8 mouse cellular contexts compared by ENCODE assay signal in the genomic region with DNA sequence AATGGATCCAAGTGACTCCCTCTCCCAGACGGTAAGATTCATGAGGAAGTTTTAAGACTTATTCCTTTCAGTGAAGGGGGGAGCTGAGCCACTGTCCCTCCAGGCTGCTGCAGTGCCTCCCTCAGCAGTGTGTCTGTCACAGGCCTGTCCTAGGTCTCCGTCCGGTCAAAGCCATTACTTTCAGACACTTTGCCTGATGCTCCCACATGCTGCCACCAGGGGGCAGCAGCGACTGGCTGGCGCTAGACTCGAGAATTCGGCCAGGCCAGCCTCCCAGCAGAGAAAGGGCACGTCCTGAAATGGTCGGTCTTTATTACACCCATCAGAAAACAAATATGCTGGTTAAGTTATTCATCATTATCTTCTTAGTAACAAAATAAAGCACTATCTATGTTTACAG. TPM values are rescaled to one million over a fixed set of nuclear protein-coding genes. Genes with fewer than 3 reads are reported as not detected.
DNase-seq lines count a peak whose midpoint lies in the region; ATAC-seq and TF ChIP-seq lines count a peak whose summit lies in the region.

No protein-coding gene starts in this region.

- H3K4me1 ChIP-seq in CH12.LX (ENCODE audit: control insufficient read depth in 1 of 2, insufficient read depth in 2 of 2) = peaks cover 6 to 22% of the 10 kb centered on the region in 2 experiments; a peak in 3 of 4 replicates
- no peaks in the 10 kb centered on the region; the same call in 1 of the 2 replicates for H3K4me1 ChIP-seq in hindbrain, embryonic 14.5 days (replicated peaks; ENCODE audit: control insufficient read depth, insufficient read depth, low read length)
- no peaks in the 10 kb centered on the region for H3K4me1 ChIP-seq in liver, embryonic 14.5 days (replicated peaks; ENCODE audit: control insufficient read depth in 2 of 2, insufficient read depth in 2 of 2, low read length in 1 of 2)

- TF ChIP-seq CTCF in CH12.LX (conservative IDR thresholded peaks at IDR 0.05 in 1 of 2, IDR thresholded peaks at IDR 0.05 in 1 of 2; ENCODE audit: low read depth in 2 of 2, low read length in 2 of 2) = peak; percentile 85 to 96
- peak; percentile 99 for TF ChIP-seq CTCF in liver, embryonic 14.5 days (IDR thresholded peaks at IDR 0.05; ENCODE audit: low read depth)

- DNase-seq in cerebellum, postnatal 36 days = peak; percentile 23 to 48
- DNase-seq in cerebellum, adult 11-12 months = no peak
- DNase-seq in CH12.LX (ENCODE audit: extremely low read depth) = peak; percentile 62
- DNase-seq in embryo, embryonic 11.5 days (ENCODE audit: low read depth, low spot score) = peak; percentile 78
- DNase-seq in hindbrain, embryonic 14.5 days (ENCODE audit: low spot score) = peak; percentile 90
- peak in 1 of 3 experiments; percentile 29 for DNase-seq in liver, embryonic 14.5 days (ENCODE audit: low read depth in 3 of 3, low spot score in 3 of 3)
- DNase-seq in retina, adult 2 months (ENCODE audit: low read depth, low spot score) = peak; percentile 56
- no peak for DNase-seq in urinary bladder, postnatal 36 days (ENCODE audit: low spot score in 2 of 2)

- TF ChIP-seq POLR2A in CH12.LX (IDR thresholded peaks at IDR 0.05; ENCODE audit: low read depth, low read length) = no peak

- H3K4me3 ChIP-seq in CH12.LX (replicated peaks in 1 of 3; ENCODE audit: low read depth in 2 of 3, low read length in 2 of 3, poor library complexity in 1 of 3) = no peak overlapping the region
- no peak overlapping the region for H3K4me3 ChIP-seq in hindbrain, embryonic 14.5 days (replicated peaks; ENCODE audit: low read length)
- no peak overlapping the region for H3K4me3 ChIP-seq in liver, embryonic 14.5 days (ENCODE audit: insufficient read depth in 1 of 2, low read depth in 2 of 2, low read length in 2 of 2)

- WGBS in hindbrain, embryonic 14.5 days = 5% methylated on average over 9 of the region's 9 CpGs
- WGBS in liver, embryonic 14.5 days (ENCODE audit: insufficient replicate concordance) = 8% methylated on average over 9 of the region's 9 CpGs

- peaks cover 25% of the 10 kb centered on the region for H3K27me3 ChIP-seq in CH12.LX (replicated peaks)
- H3K27me3 ChIP-seq in hindbrain, embryonic 14.5 days (ENCODE audit: control insufficient read depth, insufficient read depth, low read length) = no peaks in the 10 kb centered on the region
- no peaks in the 10 kb centered on the region for H3K27me3 ChIP-seq in liver, embryonic 14.5 days (ENCODE audit: control insufficient read depth, insufficient read depth, low read length)

- H3K9ac ChIP-seq in CH12.LX (ENCODE audit: insufficient read depth, low read depth) = no peak overlapping the region
- peak overlapping the region; percentile 20; the same call in 1 of the 2 replicates for H3K9ac ChIP-seq in hindbrain, embryonic 14.5 days
- H3K9ac ChIP-seq in liver, embryonic 14.5 days (replicated peaks) = no peak overlapping the region

- ATAC-seq in hindbrain, embryonic 14.5 days (ENCODE audit: low FRiP score) = peak; percentile 13; the same call in 1 of the 2 replicates
- ATAC-seq in liver, embryonic 14.5 days (ENCODE audit: insufficient read depth) = no peak

- peaks cover 3% of the 10 kb centered on the region for H3K9me3 ChIP-seq in CH12.LX (replicated peaks; ENCODE audit: low read length)
- no peaks in the 10 kb centered on the region for H3K9me3 ChIP-seq in hindbrain, embryonic 14.5 days (ENCODE audit: control insufficient read depth, low read length)
- no peaks in the 10 kb centered on the region for H3K9me3 ChIP-seq in liver, embryonic 14.5 days (ENCODE audit: control insufficient read depth, low read length)

- no peak overlapping the region for H3K27ac ChIP-seq in CH12.LX (ENCODE audit: insufficient read depth, low read depth)
- peak overlapping the region; percentile 60 for H3K27ac ChIP-seq in hindbrain, embryonic 14.5 days
- no peak overlapping the region for H3K27ac ChIP-seq in liver, embryonic 14.5 days

- in situ Hi-C loops in CH12.LX (cut with MboI; ENCODE audit: low pct_ligation_motif_present, low pct_unique_long_range_greater_than_20kb, low sequenced_read_pairs) = no loop called here

- no peaks in the 10 kb centered on the region for H3K79me2 ChIP-seq in CH12.LX (replicated peaks; ENCODE audit: control insufficient read depth, extremely low read depth, insufficient read depth, poor library complexity, severe bottlenecking)

- H3K36me3 ChIP-seq in CH12.LX (replicated peaks in 1 of 2; ENCODE audit: control insufficient read depth in 1 of 2, insufficient read depth in 1 of 2, low read length in 1 of 2) = peaks cover 0 to 2% of the 10 kb centered on the region in 2 experiments
- 0 out of 2 replicates have a peak, but pooled peaks cover 17% of the 10 kb centered on the region for H3K36me3 ChIP-seq in hindbrain, embryonic 14.5 days (replicated peaks; ENCODE audit: control insufficient read depth, insufficient read depth)
- no peaks in the 10 kb centered on the region for H3K36me3 ChIP-seq in liver, embryonic 14.5 days (replicated peaks; ENCODE audit: control insufficient read depth, insufficient read depth, low read depth)

- H3K4me2 ChIP-seq in CH12.LX (ENCODE audit: insufficient read depth, low read depth, poor library complexity, severe bottlenecking) = no peak overlapping the region
- no peak overlapping the region for H3K4me2 ChIP-seq in hindbrain, embryonic 14.5 days (replicated peaks)
- no peak overlapping the region for H3K4me2 ChIP-seq in liver, embryonic 14.5 days (ENCODE audit: low read depth)

- TF ChIP-seq EP300 in CH12.LX (IDR thresholded peaks at IDR 0.05; ENCODE audit: low read length) = no peak
- TF ChIP-seq EP300 in liver, embryonic 14.5 days (IDR thresholded peaks at IDR 0.05; ENCODE audit: low read depth) = no peak

- dilution Hi-C loops in CH12.LX (cut with MboI; ENCODE audit: extremely low pct_ligation_motif_present, extremely low pct_unique_long_range_greater_than_20kb, low sequenced_read_pairs) = no loop called here

- peak; percentile 84 for TF ChIP-seq RAD21 in CH12.LX (IDR thresholded peaks at IDR 0.05; ENCODE audit: low read depth, low read length)

TF ChIP-seq in CH12.LX, 34 proteins besides CTCF, POLR2A, EP300 and RAD21:
- TF ChIP-seq ZC3H11A (IDR thresholded peaks at IDR 0.05; ENCODE audit: low read depth, low read length) (peak; percentile 43), ZKSCAN1 (IDR thresholded peaks at IDR 0.05; ENCODE audit: borderline replicate concordance, low read depth, low read length) (no peak), POLR2AphosphoS2 (IDR thresholded peaks at IDR 0.05; ENCODE audit: low read depth, low read length) (no peak), KAT2A (IDR thresholded peaks at IDR 0.05; ENCODE audit: insufficient replicate concordance, low read length) (0 out of 2 replicates have a peak, but pooled peaks have one; percentile 26), NELFE (IDR thresholded peaks at IDR 0.05; ENCODE audit: low read depth, low read length) (peak; percentile 42; the same call in 1 of the 2 replicates), MEF2A (IDR thresholded peaks at IDR 0.05; ENCODE audit: borderline replicate concordance, low read depth, low read length) (peak; percentile 48; the same call in 1 of the 2 replicates), CHD1 (IDR thresholded peaks at IDR 0.05; ENCODE audit: low read depth, low read length) (no peak), MYC (IDR thresholded peaks at IDR 0.05; ENCODE audit: low read depth, low read length) (no peak), ZNF384 (IDR thresholded peaks at IDR 0.05; ENCODE audit: low read depth, low read length) (no peak), SMC3 (IDR thresholded peaks at IDR 0.05; ENCODE audit: low read depth, low read length) (peak; percentile 92), TBP (conservative IDR thresholded peaks at IDR 0.05; ENCODE audit: low read depth, low read length) (no peak), SIN3A (IDR thresholded peaks at IDR 0.05; ENCODE audit: low read length) (no peak), HCFC1 (IDR thresholded peaks at IDR 0.05; ENCODE audit: low read depth, low read length) (0 out of 2 replicates have a peak, but pooled peaks have one; percentile 40)

RNA-seq across cellular contexts. Expression of a gene that starts 18.6 kb away (rescaled TPM):
- total RNA-seq in CH12.LX (2012; rRNA removed) (0.17 and 0.30 TPM in 2 replicates), CH12.LX (2014; rRNA removed) (not detected in 2 replicates)
- polyA plus RNA-seq in CH12.LX (2012; ENCODE audit: insufficient read length, low read depth) = not detected in 2 replicates
- polyA plus RNA-seq in hindbrain, embryonic 14.5 days (2014; fragmentation: Nextera tagmentation; extraction: Ambion mirVana) = 20.3 TPM in 2 replicates
- 3.4 and 3.7 TPM in 2 replicates for polyA plus RNA-seq in liver, embryonic 14.5 days (2012; rRNA removed)
- 4.9 and 5.5 TPM in 2 replicates for polyA plus RNA-seq in liver, embryonic 14.5 days (2014; fragmentation: Nextera tagmentation; extraction: Ambion mirVana)

RNA-seq across cellular contexts. Expression of a gene that starts 31.7 kb away (rescaled TPM):
- total RNA-seq in CH12.LX (2012; rRNA removed) (0.08 TPM in 1 of 2 replicates, not detected in the other), CH12.LX (2014; rRNA removed) (not detected in 2 replicates)
- polyA plus RNA-seq in CH12.LX (2012; ENCODE audit: insufficient read length, low read depth) = not detected in 2 replicates
- 7.3 and 11.1 TPM in 2 replicates for polyA plus RNA-seq in hindbrain, embryonic 14.5 days (2014; fragmentation: Nextera tagmentation; extraction: Ambion mirVana)
- polyA plus RNA-seq in liver, embryonic 14.5 days (2012; rRNA removed) = 0.41 and 0.50 TPM in 2 replicates
- polyA plus RNA-seq in liver, embryonic 14.5 days (2014; fragmentation: Nextera tagmentation; extraction: Ambion mirVana) = 0.57 and 0.90 TPM in 2 replicates

RNA-seq across cellular contexts. Expression of a gene that starts 42.2 kb away (rescaled TPM):
- 0.34 and 0.84 TPM in 2 replicates for total RNA-seq in CH12.LX (2012; rRNA removed)
- total RNA-seq in CH12.LX (2014; rRNA removed) = 0.81 and 0.90 TPM in 2 replicates
- polyA plus RNA-seq in CH12.LX (2012; ENCODE audit: insufficient read length, low read depth) = 1.4 and 1.5 TPM in 2 replicates
- 5.8 and 6.0 TPM in 2 replicates for polyA plus RNA-seq in hindbrain, embryonic 14.5 days (2014; fragmentation: Nextera tagmentation; extraction: Ambion mirVana)
- polyA plus RNA-seq in liver, embryonic 14.5 days (2012; rRNA removed) = 4.9 and 6.1 TPM in 2 replicates
- 1.1 and 1.6 TPM in 2 replicates for polyA plus RNA-seq in liver, embryonic 14.5 days (2014; fragmentation: Nextera tagmentation; extraction: Ambion mirVana)

Comparison
In these comparisons a context has a peak if more than half of its experiments do, and no peak if none do; other contexts are left out.
1. DNase-seq: peak in cerebellum, postnatal 36 days (2 of 2), CH12.LX (single experiment), embryo, embryonic 11.5 days (single experiment), hindbrain, embryonic 14.5 days (single experiment) and retina, adult 2 months (single experiment); none in cerebellum, adult 11-12 months (single experiment) and urinary bladder, postnatal 36 days (0 of 2).